ENCODE assay signal across 8 mouse cellular contexts in the genomic region with DNA sequence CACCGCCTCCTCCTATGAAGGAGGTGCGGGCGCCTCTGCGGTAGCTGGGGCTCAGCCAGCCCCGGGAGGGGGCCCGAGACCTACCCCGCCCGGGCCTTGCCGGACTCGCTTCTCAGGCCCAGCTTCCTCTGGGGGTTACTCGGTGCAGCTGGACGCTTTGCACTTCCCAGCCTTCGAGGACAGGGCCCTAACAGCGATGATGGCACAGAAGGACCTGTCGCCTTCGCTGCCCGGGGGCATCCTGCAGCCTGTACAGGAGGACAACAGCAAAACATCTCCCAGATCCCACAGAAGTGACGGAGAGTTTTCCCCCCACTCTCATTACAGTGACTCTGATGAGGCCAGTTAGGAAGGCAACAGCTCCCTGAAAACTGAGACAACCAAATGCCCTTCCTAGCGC. TPM values are rescaled to one million over a fixed set of nuclear protein-coding genes. Genes with fewer than 3 reads are reported as not detected.
DNase-seq lines count a peak whose midpoint lies in the region; ATAC-seq and TF ChIP-seq lines count a peak whose summit lies in the region.

No protein-coding gene starts in this region.

- H3K4me3 ChIP-seq in lung, embryonic 14.5 days (ENCODE audit: low read depth, low read length), result peak overlapping the region; percentile 39
- H3K4me3 ChIP-seq in forebrain, embryonic 11.5 days (ENCODE audit: low read depth, low read length), result peak overlapping the region; percentile 35
- H3K4me3 ChIP-seq in intestine, embryonic 16.5 days (ENCODE audit: low read length), result peak overlapping the region; percentile 49
- H3K4me3 ChIP-seq in neural tube, embryonic 13.5 days, result peak overlapping the region; percentile 40

- under 1% methylated on average over 19 of the region's 19 CpGs for WGBS in lung, embryonic 14.5 days
- under 1% methylated on average over 19 of the region's 19 CpGs for WGBS in forebrain, embryonic 11.5 days
- under 1% methylated on average over 19 of the region's 19 CpGs for WGBS in intestine, embryonic 16.5 days
- under 1% methylated on average over 19 of the region's 19 CpGs for WGBS in neural tube, embryonic 13.5 days

- TF ChIP-seq CTCF in lung, embryonic 14.5 days (IDR thresholded peaks at IDR 0.05; ENCODE audit: low read depth), result no peak

- no peak for ATAC-seq in lung, embryonic 14.5 days (ENCODE audit: insufficient read depth)
- ATAC-seq in forebrain, embryonic 11.5 days (replicated peaks; ENCODE audit: low FRiP score), result peak; percentile 2; the same call in 1 of the 2 replicates
- no peak for ATAC-seq in intestine, embryonic 16.5 days
- ATAC-seq in neural tube, embryonic 13.5 days (ENCODE audit: low read depth), result 0 out of 2 replicates have a peak, but pooled peaks have one; percentile 2
- no peak for ATAC-seq in megakaryocyte-erythroid progenitor cell, adult 5-6 weeks (replicated peaks; ENCODE audit: low FRiP score, low TSS enrichment, poor library complexity, severe bottlenecking)

- no peak for DNase-seq in lung, embryonic 14.5 days
- no peak for DNase-seq in lung, postnatal 36 days
- no peak for DNase-seq in forebrain, embryonic 11.5 days (ENCODE audit: low spot score)
- no peak for DNase-seq in spleen, adult 18-20 months
- DNase-seq in cerebellum, adult 11 months, result no peak

- no peak overlapping the region for H3K9ac ChIP-seq in lung, embryonic 14.5 days
- H3K9ac ChIP-seq in forebrain, embryonic 11.5 days (ENCODE audit: low read length), result no peak overlapping the region
- H3K9ac ChIP-seq in intestine, embryonic 16.5 days (ENCODE audit: low read depth, low read length), result peak overlapping the region; percentile 33; the same call in 1 of the 2 replicates
- peak overlapping the region; percentile 47 for H3K9ac ChIP-seq in neural tube, embryonic 13.5 days

- H3K9me3 ChIP-seq in lung, embryonic 14.5 days (ENCODE audit: low read depth, low read length), result no peaks in the 10 kb centered on the region
- H3K9me3 ChIP-seq in forebrain, embryonic 11.5 days (ENCODE audit: control insufficient read depth, low read length), result no peaks in the 10 kb centered on the region
- no peaks in the 10 kb centered on the region for H3K9me3 ChIP-seq in intestine, embryonic 16.5 days (ENCODE audit: control insufficient read depth, low read length)
- H3K9me3 ChIP-seq in neural tube, embryonic 13.5 days, result no peaks in the 10 kb centered on the region

- H3K4me1 ChIP-seq in lung, embryonic 14.5 days (ENCODE audit: insufficient read depth), result peaks cover 4% of the 10 kb centered on the region; the same call in 1 of the 2 replicates
- peaks cover 14% of the 10 kb centered on the region for H3K4me1 ChIP-seq in forebrain, embryonic 11.5 days (replicated peaks; ENCODE audit: control insufficient read depth, insufficient read depth, low read length)
- H3K4me1 ChIP-seq in intestine, embryonic 16.5 days (ENCODE audit: control insufficient read depth, insufficient read depth, low read length), result peaks cover 29% of the 10 kb centered on the region
- peaks cover 44% of the 10 kb centered on the region for H3K4me1 ChIP-seq in neural tube, embryonic 13.5 days (replicated peaks)

- no peaks in the 10 kb centered on the region for H3K36me3 ChIP-seq in lung, embryonic 14.5 days (ENCODE audit: insufficient read depth)
- H3K36me3 ChIP-seq in forebrain, embryonic 11.5 days (ENCODE audit: control insufficient read depth, insufficient read depth, low read length), result no peaks in the 10 kb centered on the region
- no peaks in the 10 kb centered on the region for H3K36me3 ChIP-seq in intestine, embryonic 16.5 days (ENCODE audit: control insufficient read depth, insufficient read depth, low read length)
- no peaks in the 10 kb centered on the region for H3K36me3 ChIP-seq in neural tube, embryonic 13.5 days

- no peak overlapping the region for H3K27ac ChIP-seq in lung, embryonic 14.5 days (ENCODE audit: low read depth)
- no peak overlapping the region for H3K27ac ChIP-seq in forebrain, embryonic 11.5 days (ENCODE audit: low read depth, low read length)
- H3K27ac ChIP-seq in intestine, embryonic 16.5 days (ENCODE audit: low read length), result no peak overlapping the region
- no peak overlapping the region for H3K27ac ChIP-seq in neural tube, embryonic 13.5 days (replicated peaks)

- H3K27me3 ChIP-seq in lung, embryonic 14.5 days (ENCODE audit: insufficient read depth, low read length), result peaks cover 82% of the 10 kb centered on the region
- H3K27me3 ChIP-seq in forebrain, embryonic 11.5 days (ENCODE audit: control insufficient read depth, insufficient read depth, low read length), result peaks cover 72% of the 10 kb centered on the region
- H3K27me3 ChIP-seq in intestine, embryonic 16.5 days (replicated peaks; ENCODE audit: control insufficient read depth, insufficient read depth, low read length), result peaks cover 57% of the 10 kb centered on the region
- peaks cover 85% of the 10 kb centered on the region for H3K27me3 ChIP-seq in neural tube, embryonic 13.5 days

- peak overlapping the region; percentile 78 for H3K4me2 ChIP-seq in lung, embryonic 14.5 days
- H3K4me2 ChIP-seq in forebrain, embryonic 11.5 days (ENCODE audit: low read depth, low read length, severe bottlenecking), result peak overlapping the region; percentile 55
- H3K4me2 ChIP-seq in intestine, embryonic 16.5 days (ENCODE audit: low read depth, low read length), result peak overlapping the region; percentile 86
- peak overlapping the region; percentile 68 for H3K4me2 ChIP-seq in neural tube, embryonic 13.5 days

RNA-seq across cellular contexts. Expression of gene Atoh1, which starts 1.1 kb away (rescaled TPM):
- polyA plus RNA-seq in lung, embryonic 14.5 days (2014; fragmentation: Nextera tagmentation; extraction: Ambion mirVana), result not detected in 2 replicates
- polyA plus RNA-seq in forebrain, embryonic 11.5 days (2014; fragmentation: Nextera tagmentation; extraction: Ambion mirVana), result not detected in 2 replicates
- 9.9 and 10.3 TPM in 2 replicates for polyA plus RNA-seq in intestine, embryonic 16.5 days (2015; fragmentation: Nextera tagmentation; extraction: Ambion mirVana)
- polyA plus RNA-seq in neural tube, embryonic 13.5 days (2015; fragmentation: Nextera tagmentation; extraction: Ambion mirVana), result 0.81 and 1.0 TPM in 2 replicates
- total RNA-seq in megakaryocyte-erythroid progenitor cell, adult 5-6 weeks (2014; fragmentation: Nextera tagmentation), result not detected in 2 replicates
- total RNA-seq in megakaryocyte-erythroid progenitor cell, adult 5-6 weeks (2017), result 0.27 TPM in 1 of 2 replicates, not detected in the other

Comparison
In these comparisons a context has a peak if more than half of its experiments do, and no peak if none do; other contexts are left out.
1. ATAC-seq: peak in forebrain, embryonic 11.5 days (single experiment) and neural tube, embryonic 13.5 days (single experiment); none in lung, embryonic 14.5 days (single experiment), intestine, embryonic 16.5 days (single experiment) and megakaryocyte-erythroid progenitor cell, adult 5-6 weeks (single experiment).
2. H3K9ac ChIP-seq: peak in intestine, embryonic 16.5 days (single experiment) and neural tube, embryonic 13.5 days (single experiment); none in lung, embryonic 14.5 days (single experiment) and forebrain, embryonic 11.5 days (single experiment).
3. Peak in every context shown above with its lines, with median percentiles within 50 percentile points of each other: H3K4me2 ChIP-seq and H3K4me3 ChIP-seq.